29 mouse cellular contexts compared by ENCODE assay signal in genomic region chr7:67728203-67728602, GRCm38 (mm10). TPM values are rescaled to one million over a fixed set of nuclear protein-coding genes. Genes with fewer than 3 reads are reported as not detected.
DNase-seq lines count a peak whose midpoint lies in the region; ATAC-seq and TF ChIP-seq lines count a peak whose summit lies in the region.
"Had no signal": no experiment of that assay in that cellular context is flagged by ENCODE, and none has a peak within 500 bp of the region (broad histone marks: within the 10 kb centered on the region; RNA-seq: fewer than 3 reads in every experiment).

No protein-coding gene starts in this region.

- no peak overlapping the region for H3K27ac ChIP-seq in lung, postnatal 0 days (ENCODE audit: low read length)
- H3K27ac ChIP-seq: embryonic facial prominence, embryonic 13.5 days; embryonic facial prominence, embryonic 15.5 days; forebrain, embryonic 10.5 days; forebrain, embryonic 12.5 days had no signal

- no peaks in the 10 kb centered on the region; the same call in 1 of the 2 replicates for H3K36me3 ChIP-seq in lung, postnatal 0 days (ENCODE audit: insufficient read depth, low read length)
- H3K36me3 ChIP-seq: G1E had no signal

- TF ChIP-seq EP300 in lung, postnatal 0 days (IDR thresholded peaks at IDR 0.05) = no peak

- H3K4me1 ChIP-seq in lung, postnatal 0 days (ENCODE audit: insufficient read depth, low read depth, low read length) = no peaks in the 10 kb centered on the region; the same call in 1 of the 2 replicates
- H3K4me1 ChIP-seq: embryonic facial prominence, embryonic 13.5 days; embryonic facial prominence, embryonic 15.5 days; forebrain, embryonic 10.5 days; forebrain, embryonic 12.5 days had no signal

- DNase-seq in lung, postnatal 0 days (ENCODE audit: low spot score) = no peak
- DNase-seq in lung, postnatal 4 days = no peak
- no peak for DNase-seq in right cerebral cortex, postnatal 10 days (ENCODE audit: low spot score in 2 of 2)
- no peak for DNase-seq in right cerebral cortex, adult 2 months (ENCODE audit: low spot score in 2 of 2)
- DNase-seq: adrenal gland, adult 8-10 months; adrenal gland, postnatal 14 days; adrenal gland, postnatal 36 days; B cell, adult 2 months; cerebellum, adult 11-12 months; cerebellum, adult 2 months; cerebellum, adult 9-10 months; cerebellum, postnatal 10 days; cerebellum, postnatal 25 days; embryo, embryonic 11 days had no signal

- H3K4me3 ChIP-seq in lung, postnatal 0 days (ENCODE audit: low read depth, low read length) = no peak overlapping the region
- H3K4me3 ChIP-seq: embryonic facial prominence, embryonic 13.5 days; embryonic facial prominence, embryonic 15.5 days; erythroblast, embryonic 14.5 days; forebrain, embryonic 10.5 days; forebrain, embryonic 12.5 days had no signal

- H3K4me2 ChIP-seq in lung, postnatal 0 days (replicated peaks; ENCODE audit: low read depth, low read length) = no peak overlapping the region
- H3K4me2 ChIP-seq: embryonic facial prominence, embryonic 13.5 days; embryonic facial prominence, embryonic 15.5 days; forebrain, embryonic 12.5 days had no signal

- ATAC-seq in lung, postnatal 0 days = 0 out of 2 replicates have a peak, but pooled peaks have one; percentile 10
- ATAC-seq in common myeloid progenitor, adult 5-6 weeks (replicated peaks; ENCODE audit: low read depth, poor library complexity, severe bottlenecking) = 0 out of 2 replicates have a peak, but pooled peaks have one; percentile 18
- peak; percentile 33; the same call in 1 of the 2 replicates for ATAC-seq in megakaryocyte, adult 5-6 weeks (ENCODE audit: poor library complexity, severe bottlenecking)
- ATAC-seq in monocyte, adult 5-6 weeks (replicated peaks; ENCODE audit: insufficient number of reproducible peaks, low FRiP score, low TSS enrichment, poor library complexity, severe bottlenecking) = no peak
- ATAC-seq: activated CD4-positive, CD25-positive, alpha-beta regulatory T cell, adult 4 months; CD4-positive, CD25-positive, alpha-beta regulatory T cell, adult 4 months; forebrain, embryonic 14.5 days; forebrain, embryonic 16.5 days; Patski had no signal

- no peak for TF ChIP-seq CTCF in lung, postnatal 0 days (IDR thresholded peaks at IDR 0.05)

- H3K9me3 ChIP-seq in lung, postnatal 0 days (ENCODE audit: low read length) = no peaks in the 10 kb centered on the region
- H3K9me3 ChIP-seq: embryonic facial prominence, embryonic 13.5 days; embryonic facial prominence, embryonic 15.5 days; forebrain, embryonic 10.5 days; forebrain, embryonic 12.5 days had no signal

- 82% methylated on average over 4 of the region's 4 CpGs for WGBS in lung, postnatal 0 days

- H3K9ac ChIP-seq in lung, postnatal 0 days (replicated peaks; ENCODE audit: low read depth) = no peak overlapping the region
- H3K9ac ChIP-seq: embryonic facial prominence, embryonic 13.5 days; embryonic facial prominence, embryonic 15.5 days; forebrain, embryonic 12.5 days had no signal

- no peaks in the 10 kb centered on the region for H3K27me3 ChIP-seq in lung, postnatal 0 days (replicated peaks; ENCODE audit: insufficient read depth, low read length)
- H3K27me3 ChIP-seq: embryonic facial prominence, embryonic 13.5 days; embryonic facial prominence, embryonic 15.5 days; forebrain, embryonic 12.5 days; Patski had no signal

RNA-seq across cellular contexts. Expression of gene Synm, which starts 31.3 kb away (rescaled TPM):
- 6.5 and 8.1 TPM in 2 replicates for polyA plus RNA-seq in lung, postnatal 0 days (2015; fragmentation: Nextera tagmentation; extraction: Ambion mirVana)
- total RNA-seq in common myeloid progenitor, adult 5-6 weeks (2017) = 0.44 and 1.3 TPM in 2 replicates
- total RNA-seq in megakaryocyte, adult 5-6 weeks (2015) = not detected in 2 replicates
- 0.07 TPM in 1 of 2 replicates, not detected in the other for total RNA-seq in megakaryocyte, adult 5-6 weeks (2017)
- 0.53 TPM in 1 of 3 replicates, not detected in the others for total RNA-seq in monocyte, adult 5-6 weeks (2017)
- total RNA-seq: CH12.LX had no signal
- polyA plus RNA-seq: activated CD4-positive, CD25-positive, alpha-beta regulatory T cell, adult 4 months; CD4-positive, CD25-positive, alpha-beta regulatory T cell, adult 4 months; G1E had no signal
